Mouse (Mus musculus) mouse trophoblast stem cell (cell line): ENCODE data around the gene Fgfr1op.
"Not testable (repeated sequence)": the region's sequence is repeated elsewhere in the genome, so short reads cannot be mapped to it uniquely, and the experiment has no call there.

Source experiments
- in situ Hi-C, 2 experiments: fragments of 300-500 bp; cut with MseI, MboI; formaldehyde crosslinking; loops; 2 replicates in 1 of 2; 3 replicates in 1 of 2; pipeline ENCODE4 v1.15.1; 2025

Fgfr1op gene

DNA sequence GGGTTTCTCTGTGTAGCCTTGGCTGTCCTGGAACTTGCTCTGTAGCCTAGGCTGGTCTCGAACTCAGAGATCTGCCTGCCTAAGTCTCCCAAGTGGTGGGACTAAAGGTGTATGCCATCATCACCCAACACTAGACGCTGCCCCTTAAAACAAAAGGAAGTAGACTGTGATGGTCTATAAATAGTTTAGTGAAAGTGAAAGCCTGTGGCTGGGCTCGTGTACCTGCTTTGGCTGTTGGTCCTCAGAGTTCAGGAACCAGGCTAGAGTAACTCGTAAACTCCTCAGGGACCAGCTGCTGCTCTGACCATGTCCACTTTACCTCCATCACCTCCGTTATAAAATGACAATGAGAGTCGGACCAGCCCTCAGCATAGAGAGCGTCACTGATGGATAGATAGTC lies 5.0 kb downstream of the Fgfr1op start:
- in situ Hi-C loops, result no loop called here

DNA sequence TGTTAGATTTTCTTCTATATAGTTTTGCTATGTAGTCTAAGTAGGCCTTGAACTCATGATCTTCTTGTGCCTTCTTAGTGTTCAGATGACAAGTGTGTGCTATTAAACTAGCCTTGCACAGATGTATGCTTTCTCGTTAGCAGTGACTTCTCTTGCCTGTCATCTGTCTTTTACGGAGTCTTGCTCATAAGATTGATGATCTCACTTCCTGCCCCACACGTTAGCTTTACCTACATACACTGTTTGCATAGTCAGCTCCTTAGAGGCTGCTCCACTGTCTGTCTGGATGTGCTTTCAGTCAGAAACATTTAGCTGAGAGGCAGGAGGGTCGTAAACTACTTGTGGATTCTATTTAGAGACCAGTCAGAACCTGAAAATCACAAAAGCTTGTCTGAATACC lies 5.8 kb downstream of the Fgfr1op start:
- in situ Hi-C loops, result no loop called here

DNA sequence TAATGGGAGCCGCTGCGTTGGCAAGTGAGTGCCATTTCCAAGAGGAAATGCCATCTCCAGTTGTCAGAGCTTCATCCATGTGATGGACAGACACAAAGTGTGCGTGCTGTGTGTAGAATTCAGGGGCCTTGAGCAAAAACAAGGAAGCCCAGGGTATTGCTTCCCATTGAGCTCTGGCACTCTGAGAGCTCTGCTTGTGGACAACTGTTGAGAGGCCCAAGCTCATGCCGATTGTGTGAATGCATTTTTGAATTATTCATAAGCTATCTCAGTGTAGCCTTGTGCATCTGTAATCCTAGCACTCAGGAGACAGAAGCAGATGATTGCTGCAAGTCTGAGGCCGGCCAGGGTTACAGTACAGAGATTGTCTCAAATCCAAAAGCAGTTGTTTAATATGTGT lies 11.8 kb downstream of the Fgfr1op start:
- in situ Hi-C loops, result loop anchor here in 1 of 2 experiments (25.0 kb wide), 2 partner anchors 915 to 1015 kb away; partner anchors contain the start of gene Rps6ka2

DNA sequence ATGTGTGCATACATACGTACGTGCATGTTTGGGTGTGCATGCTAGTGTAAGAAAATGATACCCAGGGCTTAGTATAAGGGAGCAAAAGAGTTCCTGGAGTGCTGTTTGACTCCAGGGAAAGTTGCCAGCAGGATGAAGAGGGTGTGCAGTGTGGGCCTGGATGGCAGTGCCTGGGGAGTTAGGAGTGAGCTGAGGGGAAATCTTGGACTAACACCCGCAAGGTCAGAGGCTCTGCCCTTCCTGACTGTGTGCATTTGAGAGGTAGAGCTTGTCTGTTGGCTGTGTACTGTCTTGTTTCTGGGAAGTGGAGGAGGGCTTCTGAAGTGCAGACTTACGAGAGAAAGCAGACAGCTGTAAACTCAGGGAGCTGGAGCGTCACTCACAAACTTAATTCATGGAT lies 18.5 kb downstream of the Fgfr1op start:
- in situ Hi-C loops, result loop anchor here in 1 of 2 experiments (25.0 kb wide), 2 partner anchors 922 to 1022 kb away; partner anchors contain the start of gene Rps6ka2

DNA sequence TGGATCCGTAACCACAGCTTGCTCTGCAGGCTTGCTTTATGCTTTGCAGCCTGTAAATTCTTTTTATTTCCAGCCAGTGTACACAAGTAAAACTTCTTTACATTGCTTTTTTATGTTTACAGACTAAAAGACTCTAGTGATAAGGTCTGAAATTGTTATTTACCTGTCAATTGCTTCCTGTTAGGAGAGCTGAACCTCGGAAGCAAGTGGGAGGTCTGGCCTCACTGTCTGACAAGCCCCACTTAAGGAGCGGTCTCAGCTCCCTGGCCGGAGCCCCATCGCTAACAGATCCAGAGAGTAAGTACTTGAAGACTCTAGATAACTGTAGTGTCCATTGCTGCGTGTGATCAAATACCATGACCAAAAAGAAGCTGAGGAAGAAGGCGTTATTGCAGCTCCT lies 18.9 kb downstream of the Fgfr1op start:
- in situ Hi-C loops, result loop anchor here in 1 of 2 experiments (25.0 kb wide), 2 partner anchors 922 to 1022 kb away; partner anchors contain the start of gene Rps6ka2

DNA sequence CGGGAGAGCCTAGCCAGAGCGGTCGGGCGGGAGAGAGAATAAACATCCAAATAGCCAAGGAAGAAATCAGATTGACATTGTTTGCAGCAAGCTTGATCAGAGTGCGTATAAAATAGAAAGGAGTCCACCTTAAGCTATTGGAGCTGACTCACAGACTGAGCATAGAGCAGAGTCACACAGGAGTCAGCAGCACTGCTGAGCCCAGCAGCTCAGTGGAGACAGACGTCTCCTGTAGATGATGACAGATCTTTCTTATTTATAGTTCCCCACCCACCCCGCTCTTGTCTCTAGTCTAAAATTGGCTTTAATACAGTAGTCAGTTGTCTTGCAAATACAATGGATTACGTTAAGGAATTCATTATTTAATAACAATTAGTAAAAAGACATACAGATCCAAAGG lies 28.4 kb downstream of the Fgfr1op start:
- in situ Hi-C loops, result loop anchor here in 1 of 2 experiments (25.0 kb wide), 2 partner anchors 931 to 1031 kb away; partner anchors contain the start of gene Rps6ka2

DNA sequence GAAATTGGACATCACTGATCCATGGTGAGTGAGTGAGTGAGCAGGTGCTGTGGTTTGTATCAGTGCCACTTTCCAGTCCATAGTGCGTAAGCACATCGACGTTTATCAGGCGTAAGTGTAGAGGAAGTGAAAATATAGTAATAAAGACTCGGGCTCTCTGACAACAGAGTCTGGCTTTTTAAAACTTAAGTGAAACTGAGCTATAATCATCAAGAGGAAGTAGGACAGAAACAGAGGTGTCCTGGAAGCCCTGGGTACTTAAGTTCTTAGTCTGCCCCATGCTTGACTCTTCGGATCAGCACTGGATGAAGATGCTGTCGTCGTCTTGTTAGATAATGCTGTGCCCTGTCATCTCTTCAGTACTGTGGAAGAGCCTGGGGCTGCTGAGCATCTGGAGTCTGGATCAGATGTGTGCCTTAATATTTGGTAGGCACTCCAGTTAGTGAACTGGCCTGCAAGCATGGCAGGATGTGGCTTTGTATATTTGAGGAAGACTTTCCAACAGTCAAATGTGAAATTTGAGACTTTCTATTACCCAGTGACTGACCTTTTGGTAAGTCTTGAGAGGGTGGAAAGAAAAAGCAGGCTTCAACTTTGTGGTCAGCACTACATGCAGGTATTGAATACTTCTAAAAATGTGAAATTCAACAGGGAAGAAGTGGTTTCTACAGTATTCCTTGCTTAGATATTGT lies 30.5 kb downstream of the Fgfr1op start:
- in situ Hi-C loops, result loop anchor here in 1 of 2 experiments (25.0 kb wide), 2 partner anchors 934 to 1034 kb away; partner anchors contain the start of gene Rps6ka2

DNA sequence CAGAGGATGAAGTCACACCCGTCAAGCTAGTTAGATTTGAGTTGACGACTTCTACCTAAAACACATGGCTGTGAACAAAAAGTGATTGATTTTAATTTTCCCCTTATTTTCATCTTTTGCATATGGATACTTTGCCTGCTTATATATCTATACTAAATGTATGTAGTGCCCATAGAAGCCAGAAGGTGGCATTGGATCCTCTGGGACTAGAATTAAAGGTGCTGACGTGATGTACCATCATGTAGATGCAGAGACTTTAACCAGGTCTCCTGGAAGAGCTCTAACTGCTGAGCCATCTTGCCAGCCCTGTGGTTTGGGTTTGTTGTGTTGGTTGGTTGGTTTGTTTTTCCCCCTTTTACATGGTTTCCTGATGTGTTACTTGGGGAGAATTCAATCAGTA lies 32.4 kb downstream of the Fgfr1op start:
- in situ Hi-C loops, result loop anchor here in 1 of 2 experiments (25.0 kb wide), 2 partner anchors 935 to 1035 kb away; partner anchors contain the start of gene Rps6ka2

DNA sequence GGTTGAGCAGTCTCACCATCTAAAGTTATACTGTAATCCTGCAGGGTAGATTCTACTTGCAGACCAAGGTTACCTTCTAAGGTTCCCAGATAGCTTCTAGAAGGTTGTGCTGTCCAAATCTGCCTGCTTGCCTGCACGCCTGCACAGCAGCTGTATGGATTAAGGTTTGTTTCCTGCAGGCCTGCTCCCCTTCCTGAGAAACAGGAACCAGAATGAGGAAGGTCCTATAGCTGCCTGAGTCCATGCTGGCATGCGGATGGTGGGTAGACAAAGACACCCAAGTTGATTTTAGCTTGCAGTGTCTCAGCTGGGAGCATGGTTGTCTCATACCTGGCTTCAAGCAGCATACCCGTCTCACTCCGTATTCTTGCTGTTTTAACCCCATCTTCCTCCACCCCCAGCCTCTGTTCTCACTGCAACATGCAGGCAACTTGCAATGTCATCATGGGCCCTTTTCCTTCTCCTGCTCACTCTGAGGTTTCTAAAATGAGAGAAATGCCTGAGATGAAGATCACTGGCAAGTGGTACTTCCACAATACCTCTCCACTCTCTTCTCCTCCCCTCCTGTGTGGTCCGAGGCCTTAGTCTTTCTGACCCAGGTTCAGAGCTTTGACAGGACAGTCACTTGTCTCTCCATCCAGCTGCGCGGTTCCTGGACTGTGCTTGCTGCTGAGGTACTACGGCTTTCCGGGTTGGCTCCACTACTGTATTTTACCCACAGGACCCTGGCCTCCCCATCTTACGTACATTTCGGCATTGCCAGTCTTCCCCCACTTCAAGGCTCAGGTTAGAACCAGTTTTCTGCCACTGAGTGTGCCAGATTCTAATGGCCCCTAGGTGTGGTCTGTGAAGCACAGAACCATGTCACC lies 34.0 kb downstream of the Fgfr1op start:
- in situ Hi-C loops, result loop anchor here in 1 of 2 experiments (25.0 kb wide), 2 partner anchors 937 to 1037 kb away; partner anchors contain the start of gene Rps6ka2

DNA sequence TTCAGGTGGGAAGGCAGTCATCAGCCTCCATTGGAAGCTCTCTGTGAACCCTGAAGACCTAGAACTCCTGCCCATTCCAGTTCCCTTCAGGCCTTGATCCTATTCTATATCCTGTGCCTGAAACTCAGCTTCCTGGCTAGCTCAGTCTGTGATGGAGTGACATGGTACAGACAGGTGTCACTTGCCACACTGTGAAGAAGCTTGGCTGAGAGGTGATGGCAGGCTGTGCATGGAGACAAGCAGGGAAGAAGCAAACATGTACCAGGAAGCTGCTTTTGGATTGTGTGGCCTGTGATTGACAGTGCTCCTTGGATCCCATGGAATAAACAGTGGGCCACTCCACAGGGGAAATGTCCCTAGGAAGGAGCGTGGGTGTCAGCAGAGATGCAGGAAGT lies 34.6 kb downstream of the Fgfr1op start:
- in situ Hi-C loops, result loop anchor here in 1 of 2 experiments (25.0 kb wide), 2 partner anchors 938 to 1038 kb away; partner anchors contain the start of gene Rps6ka2

DNA sequence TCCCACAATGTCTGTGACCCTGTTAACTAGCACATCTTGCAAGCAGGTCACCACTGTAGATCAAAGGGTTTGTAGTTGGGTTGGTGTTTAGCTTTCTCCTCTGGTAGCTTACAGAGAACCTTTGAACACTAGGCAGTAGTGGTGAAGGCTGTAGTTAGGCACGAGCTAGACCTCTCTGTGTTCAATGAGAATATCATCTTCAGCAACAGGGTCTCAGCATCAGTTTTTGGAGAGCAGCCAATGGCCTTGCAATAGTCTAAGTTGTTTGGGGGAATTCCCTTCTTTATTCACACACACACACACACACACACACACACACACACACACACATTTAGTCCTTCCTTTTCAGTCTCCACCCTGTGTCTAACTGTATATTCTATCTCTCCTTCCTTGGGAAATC lies 38.2 kb downstream of the Fgfr1op start:
- in situ Hi-C loops, result no loop called here

DNA sequence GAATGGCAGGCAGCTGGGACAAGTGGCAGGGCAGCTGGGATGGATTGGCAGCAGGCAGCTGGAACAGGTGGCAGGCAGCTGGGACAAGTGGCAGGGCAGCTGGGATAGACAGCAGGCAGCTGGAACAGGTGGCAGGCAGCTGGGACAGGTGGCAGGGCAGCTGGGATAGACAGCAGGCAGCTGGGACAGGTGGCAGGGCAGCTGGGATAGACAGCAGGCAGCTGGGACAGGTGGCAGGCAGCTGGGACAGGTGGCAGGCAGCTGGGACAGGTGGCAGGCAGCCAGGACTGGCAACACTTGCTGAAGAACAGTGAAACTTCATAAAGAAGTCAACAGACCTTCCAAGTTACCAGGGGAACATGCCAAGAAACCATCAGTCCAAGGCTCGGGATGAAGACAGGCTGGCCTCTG lies 39.9 kb downstream of the Fgfr1op start:
- in situ Hi-C loops, result not testable (repeated sequence)

DNA sequence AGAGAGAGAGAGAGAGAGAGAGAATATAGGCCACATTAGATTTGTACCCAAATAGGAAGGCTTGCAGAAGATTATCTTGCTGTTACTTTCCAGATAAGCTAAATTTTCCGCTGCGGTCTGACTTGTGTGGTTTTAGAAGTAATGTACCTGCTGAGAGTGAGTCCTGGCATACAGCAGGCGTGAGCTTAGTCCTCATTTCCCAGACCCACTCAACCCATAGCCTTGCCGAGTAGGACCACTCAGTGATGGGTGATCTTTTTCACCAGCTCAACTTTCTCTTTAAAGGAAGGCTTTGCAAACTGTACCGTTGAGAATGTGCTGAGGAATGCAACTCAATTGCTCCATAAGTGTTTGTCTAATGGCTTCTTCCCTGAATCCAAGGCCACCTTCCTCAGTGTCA lies 41.4 kb downstream of the Fgfr1op start:
- in situ Hi-C loops, result no loop called here

DNA sequence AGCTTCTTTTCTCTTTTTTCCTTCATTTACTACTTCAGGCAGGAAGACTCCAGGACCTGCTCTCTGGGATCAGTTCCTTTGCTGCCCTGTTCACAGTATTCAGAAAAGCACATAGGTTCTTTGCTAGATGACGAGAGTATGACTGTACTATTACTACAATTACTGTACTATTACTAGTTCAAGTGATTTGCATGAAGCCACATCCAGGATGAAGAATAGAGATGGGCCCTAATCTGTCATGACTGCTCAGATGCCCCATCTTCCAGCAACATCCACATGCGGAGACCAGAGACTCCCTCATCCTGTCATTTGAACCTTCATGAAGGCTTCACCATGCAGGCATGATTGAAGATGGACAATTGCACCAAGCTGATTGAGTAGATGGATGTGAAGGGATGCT lies 44.4 kb downstream of the Fgfr1op start:
- in situ Hi-C loops, result no loop called here

DNA sequence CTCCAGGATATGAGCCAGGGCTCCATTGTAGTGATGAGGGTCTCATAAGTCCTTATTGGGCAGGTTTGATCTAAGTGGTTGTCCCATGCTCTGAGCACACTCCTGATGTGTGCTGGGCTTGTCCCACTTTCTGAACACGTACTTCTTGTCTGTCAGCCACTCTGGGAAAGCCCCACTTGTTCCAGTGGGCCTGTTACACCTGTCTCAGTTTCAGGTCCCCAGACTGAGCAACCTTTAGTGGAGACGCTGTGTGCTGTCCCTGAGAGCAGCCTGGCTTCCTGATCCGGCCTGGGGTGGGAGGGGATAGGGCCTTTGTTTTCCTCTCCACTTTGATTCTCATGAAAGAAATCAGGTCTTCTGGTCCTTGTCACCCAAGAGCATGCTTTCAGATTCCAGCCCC lies 44.9 kb downstream of the Fgfr1op start:
- in situ Hi-C loops, result no loop called here

DNA sequence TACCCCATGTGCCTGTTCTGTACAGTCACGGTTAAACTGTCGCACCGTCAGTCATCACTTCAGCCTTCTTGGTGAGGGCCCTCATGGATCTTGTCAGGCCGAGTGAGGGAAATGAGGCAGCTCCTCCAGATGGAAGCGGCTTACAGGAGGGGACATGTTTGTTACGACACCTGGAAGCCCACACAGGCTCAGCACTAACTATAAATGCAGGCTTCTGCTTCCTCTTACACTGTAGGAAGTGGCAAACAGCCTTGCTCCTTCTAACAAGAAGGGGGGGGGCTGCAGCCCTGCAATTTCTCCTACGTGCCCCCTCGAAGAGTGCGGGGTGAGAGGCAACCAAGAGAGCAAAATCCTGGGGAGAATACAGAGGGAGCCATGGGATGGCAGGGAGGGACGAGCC lies 45.4 kb downstream of the Fgfr1op start:
- in situ Hi-C loops, result no loop called here

DNA sequence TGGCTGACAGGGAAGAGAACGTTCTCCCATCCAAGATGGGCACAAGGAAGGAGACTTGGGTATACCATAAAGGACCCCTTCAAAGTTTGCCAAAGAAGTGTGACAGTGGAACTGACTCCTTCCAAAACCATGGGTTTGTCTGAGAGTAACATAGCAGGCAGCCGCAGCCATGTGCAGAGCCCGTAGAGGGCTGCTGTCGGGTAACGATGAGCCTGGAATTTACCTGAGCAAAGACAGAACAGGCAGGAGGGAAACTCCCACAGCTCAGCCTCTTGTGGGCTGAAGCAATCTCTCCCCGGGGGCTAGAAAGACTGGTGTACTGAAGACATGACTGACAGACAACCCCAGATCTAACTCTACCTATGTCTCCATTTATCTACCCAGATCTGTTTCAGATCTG lies 46.1 kb downstream of the Fgfr1op start:
- in situ Hi-C loops, result no loop called here

DNA sequence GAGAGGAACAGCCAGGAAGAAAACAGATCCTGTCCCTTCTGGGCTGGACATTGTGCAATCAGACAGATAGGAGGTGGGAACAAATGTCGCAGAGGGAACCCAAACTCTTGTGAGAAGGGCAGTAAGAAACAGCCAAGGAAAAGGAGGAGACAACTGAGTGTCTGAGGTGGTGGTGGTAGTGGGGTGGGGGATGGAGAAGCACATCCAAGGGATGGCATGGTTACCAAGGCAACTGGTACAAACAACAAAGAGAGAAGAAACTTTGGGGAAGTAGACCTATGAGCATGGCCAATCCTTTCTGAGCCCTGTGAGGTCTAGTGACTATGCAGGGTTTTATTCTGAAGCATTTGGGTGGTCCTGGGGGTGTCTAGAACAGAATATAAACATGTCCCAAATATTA lies 49.1 kb downstream of the Fgfr1op start:
- in situ Hi-C loops, result no loop called here

DNA sequence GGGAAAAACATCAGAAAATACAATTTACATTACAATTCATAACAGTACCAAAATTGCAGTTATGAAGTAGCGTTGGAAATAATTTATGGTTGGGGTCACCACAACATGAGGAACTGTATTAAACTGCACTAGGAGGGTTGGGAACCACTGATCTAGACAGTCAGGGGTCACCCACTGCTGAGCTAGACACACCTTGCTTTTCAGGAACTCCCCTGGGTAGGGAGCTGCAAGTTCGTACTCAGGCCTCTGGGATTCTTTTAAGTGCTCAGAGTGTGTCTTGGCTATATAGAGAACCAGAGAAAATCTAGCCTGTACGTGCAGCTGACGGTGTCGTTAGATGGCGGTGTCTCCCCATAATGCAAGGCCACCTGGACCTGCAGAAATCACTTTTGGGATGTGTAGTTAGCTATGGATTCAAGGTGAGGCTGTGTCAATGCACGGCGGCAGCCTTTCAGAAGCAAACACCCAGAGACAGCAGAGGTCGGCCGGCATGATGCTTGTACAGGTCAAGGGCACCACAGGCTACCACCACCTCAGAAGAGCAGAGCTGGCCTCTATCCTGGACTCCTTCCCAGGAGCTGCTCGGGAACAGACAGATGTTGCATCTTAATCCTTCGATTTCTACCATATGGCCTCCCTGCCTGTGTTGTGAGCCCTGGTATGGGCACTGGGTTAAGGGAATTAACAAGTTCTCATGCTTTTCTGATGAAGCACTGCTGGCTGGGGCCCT lies 49.9 kb downstream of the Fgfr1op start:
- in situ Hi-C loops, result no loop called here

DNA sequence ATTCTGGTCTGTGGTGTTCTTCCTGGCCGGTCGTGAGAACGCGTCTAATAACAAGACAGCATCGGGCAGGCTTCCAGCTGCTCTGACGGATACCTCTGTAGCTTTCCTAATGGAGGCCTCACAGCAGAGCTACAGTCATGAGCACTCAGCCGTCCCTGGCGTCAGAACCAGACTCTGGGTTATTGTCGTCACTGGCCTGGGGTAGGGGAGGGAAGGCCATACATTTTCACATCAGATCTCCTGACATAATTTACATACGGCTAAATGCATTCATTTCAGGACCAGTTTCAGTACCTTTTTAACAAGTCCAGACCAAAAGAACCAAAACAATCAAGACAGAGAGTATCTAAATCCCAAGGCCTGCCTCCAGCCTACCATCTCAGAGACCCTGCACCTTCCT lies 57.9 kb downstream of the Fgfr1op start:
- in situ Hi-C loops, result no loop called here

DNA sequence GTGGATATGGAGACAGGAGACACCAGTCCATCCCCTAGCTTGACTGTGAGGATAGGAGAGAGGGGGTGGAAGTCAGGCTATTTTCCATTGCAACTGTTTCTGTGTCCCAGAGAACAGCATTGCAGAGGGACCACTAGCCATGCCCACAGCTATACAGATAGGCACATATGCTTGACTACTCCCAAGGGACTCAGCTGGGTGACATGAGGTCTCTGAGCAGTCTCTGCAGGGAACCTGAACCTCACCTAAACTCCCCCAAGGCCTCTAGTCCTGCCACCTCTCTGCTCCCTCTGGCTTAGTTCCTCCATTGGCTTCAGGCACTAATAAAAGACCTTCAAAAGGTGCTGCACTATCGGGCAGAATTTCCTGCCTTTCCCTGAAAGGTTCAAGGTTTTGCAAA lies 58.8 kb downstream of the Fgfr1op start:
- in situ Hi-C loops, result no loop called here

DNA sequence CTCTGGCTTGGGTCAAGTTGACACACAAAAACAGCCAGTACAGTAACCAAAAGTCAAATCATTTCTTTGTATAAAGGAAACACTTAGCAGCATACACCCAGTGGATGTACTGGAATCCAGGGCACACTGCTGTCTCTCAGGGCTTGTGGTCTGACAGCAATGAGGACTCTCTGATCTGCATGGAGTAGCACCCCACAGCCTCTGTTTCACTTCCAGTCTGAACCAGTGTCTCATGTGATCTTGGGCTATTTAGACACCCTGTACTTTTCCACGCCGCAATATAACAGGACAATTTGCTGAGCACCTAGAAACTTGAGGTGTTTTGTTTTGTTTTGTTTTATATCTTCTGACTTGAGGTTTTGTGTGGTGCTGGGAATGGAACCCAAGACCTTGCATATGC lies 59.9 kb downstream of the Fgfr1op start:
- in situ Hi-C loops, result no loop called here
